Mouse (Mus musculus): ENCODE measurements around the gene Hoxa9. TPM values are rescaled to one million over a fixed set of nuclear protein-coding genes. Genes with fewer than 3 reads are reported as not detected.

The Hoxa9 gene
- total RNA-seq, 2 experiments from 2014 or later: 7.5 to 8.8 TPM

DNA sequence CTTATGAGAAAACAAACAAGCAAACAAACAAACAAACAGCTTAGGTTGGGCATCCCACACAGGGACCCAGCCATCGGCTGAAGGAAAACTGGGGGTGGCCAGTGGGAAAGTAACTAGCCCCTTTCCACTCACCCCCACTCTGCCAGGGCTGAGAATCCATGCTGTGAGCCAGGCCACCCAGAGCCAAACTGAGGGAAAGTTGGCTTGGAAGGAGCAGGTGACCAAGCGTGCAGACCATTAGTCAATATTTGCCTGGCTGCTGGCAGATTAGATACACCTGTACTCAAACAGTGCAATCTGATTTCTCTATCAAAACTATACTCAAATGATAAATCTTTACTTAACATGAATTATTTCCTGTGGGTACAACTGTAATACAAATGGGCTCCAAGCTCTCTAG lies 48.9 kb downstream of the Hoxa9 start:
- TF ChIP-seq CTCF (IDR thresholded peaks at IDR 0.05): no peak
- Histone ChIP-seq H3K4me3 (no peak overlapping the region), H3K27ac (no peak overlapping the region)
- intact Hi-C loops (cut with DNase I): no loop called here
- DNase-seq: no peak

DNA sequence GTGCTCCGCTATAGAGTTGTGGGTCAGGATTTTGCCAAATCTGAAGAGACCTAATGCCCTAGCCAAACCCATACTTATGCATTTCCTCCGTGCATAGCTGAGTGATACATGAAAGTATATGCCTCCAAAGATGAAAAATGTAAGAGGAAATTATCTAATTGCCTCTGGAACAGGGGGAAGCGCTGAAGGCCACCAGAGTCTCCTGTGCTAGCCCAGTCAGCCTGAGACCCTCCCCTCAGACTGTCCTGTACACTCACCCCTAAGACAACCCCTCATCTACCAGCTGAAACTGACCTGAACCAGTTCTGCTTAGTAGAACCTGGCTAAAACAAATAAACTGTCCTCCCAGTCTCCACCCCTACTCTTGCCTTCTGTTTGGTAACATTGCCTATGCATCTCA lies 50.2 kb downstream of the Hoxa9 start:
- H3K4me3 ChIP-seq: no peak overlapping the region
- H3K27ac ChIP-seq: no peak overlapping the region
- no peak for DNase-seq
- TF ChIP-seq CTCF (IDR thresholded peaks at IDR 0.05): no peak
- intact Hi-C loops (cut with DNase I): no loop called here

DNA sequence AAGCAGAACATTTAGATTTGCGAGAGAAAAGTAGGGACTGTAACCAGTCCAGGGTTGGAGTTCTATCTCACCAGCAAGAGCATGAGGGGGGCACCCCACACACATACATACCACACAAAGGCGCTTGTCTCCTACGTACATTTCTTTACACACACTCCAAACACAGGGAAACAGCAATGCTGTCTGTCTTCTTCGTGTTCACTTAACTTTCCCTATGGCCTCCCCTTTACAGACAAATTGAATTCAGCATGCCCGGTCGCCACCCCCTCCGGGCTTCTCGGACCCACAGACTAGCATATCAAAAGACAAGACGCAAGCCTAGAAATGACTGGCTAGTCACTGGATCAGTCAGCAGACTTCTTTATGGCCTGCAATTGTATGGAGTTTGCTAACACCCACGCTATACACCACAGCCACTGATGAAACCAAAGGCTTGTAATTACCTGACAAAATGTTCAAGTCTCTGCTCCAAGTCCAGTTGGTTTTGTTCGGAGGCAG lies 50.6 kb downstream of the Hoxa9 start:
- TF ChIP-seq CTCF (IDR thresholded peaks at IDR 0.05): no peak
- Histone ChIP-seq H3K4me3 (peak overlapping the region; percentile 48), H3K27ac (peak overlapping the region; percentile 56; the same call in 1 of the 2 replicates)
- no peak for DNase-seq
- intact Hi-C loops (cut with DNase I): no loop called here

DNA sequence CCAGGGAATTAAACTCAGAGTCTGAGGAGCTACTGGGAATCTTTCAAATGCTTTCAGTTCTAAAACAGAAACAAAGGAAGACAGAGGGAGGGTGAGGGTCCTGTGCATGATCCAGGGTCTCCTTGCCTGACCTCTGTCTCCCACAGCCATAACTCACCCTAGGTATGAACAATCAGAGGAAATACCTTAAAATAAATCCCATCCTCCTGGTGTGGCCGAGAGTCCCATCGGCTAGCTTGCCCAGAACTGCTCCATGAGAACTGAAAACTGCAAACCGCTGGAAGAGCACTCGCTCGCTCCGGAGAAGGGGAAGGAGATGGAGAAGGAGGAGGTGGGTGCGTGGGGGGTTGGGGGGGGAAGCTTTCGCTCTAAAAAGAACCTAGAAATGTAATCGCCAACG lies 51.2 kb downstream of the Hoxa9 start:
- no peak for TF ChIP-seq CTCF (IDR thresholded peaks at IDR 0.05)
- intact Hi-C loops (cut with DNase I): no loop called here
- Histone ChIP-seq H3K4me3 (peak overlapping the region; percentile 48), H3K27ac (peak overlapping the region; percentile 56; the same call in 1 of the 2 replicates)
- DNase-seq: no peak

DNA sequence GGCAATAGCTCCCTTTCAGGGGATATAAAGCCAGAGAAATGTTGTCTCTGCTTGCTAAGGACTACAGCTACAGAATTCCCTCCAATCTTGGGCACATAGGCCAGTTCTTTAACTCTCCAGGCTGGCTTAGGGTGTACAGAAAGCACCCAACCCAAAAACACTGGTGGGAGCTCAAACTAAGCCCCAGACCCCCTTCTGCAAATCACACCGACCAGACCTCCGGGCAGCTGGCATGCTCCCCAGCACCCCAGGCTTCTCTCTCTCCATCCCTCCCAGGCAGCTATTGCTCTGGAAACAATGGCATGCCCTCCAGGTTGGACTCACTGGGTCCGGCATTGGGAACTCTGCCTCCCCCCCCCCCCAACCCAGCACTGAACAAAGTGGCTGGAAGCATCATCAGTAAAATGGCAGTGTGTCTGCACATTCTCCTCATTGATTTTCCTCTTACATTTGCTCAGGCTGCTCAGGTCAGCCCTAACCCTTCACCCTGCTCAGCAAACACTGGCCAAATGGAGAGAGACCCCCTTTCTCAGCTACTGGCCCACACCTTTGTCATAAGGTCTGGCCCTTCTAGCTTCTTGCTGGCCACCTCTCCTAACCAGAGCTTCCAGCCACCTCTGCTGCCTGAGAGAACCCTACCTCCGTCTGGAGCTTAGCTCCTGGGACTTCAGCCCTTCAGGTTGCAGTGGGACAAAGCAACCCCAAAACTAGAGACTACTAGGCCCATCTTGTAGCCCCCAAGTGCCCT lies 51.8 kb downstream of the Hoxa9 start:
- peak overlapping the region; percentile 48 for H3K4me3 ChIP-seq
- intact Hi-C loops (cut with DNase I): no loop called here
- peak overlapping the region; percentile 56; the same call in 1 of the 2 replicates for H3K27ac ChIP-seq
- no peak for TF ChIP-seq CTCF (IDR thresholded peaks at IDR 0.05)
- no peak for DNase-seq

DNA sequence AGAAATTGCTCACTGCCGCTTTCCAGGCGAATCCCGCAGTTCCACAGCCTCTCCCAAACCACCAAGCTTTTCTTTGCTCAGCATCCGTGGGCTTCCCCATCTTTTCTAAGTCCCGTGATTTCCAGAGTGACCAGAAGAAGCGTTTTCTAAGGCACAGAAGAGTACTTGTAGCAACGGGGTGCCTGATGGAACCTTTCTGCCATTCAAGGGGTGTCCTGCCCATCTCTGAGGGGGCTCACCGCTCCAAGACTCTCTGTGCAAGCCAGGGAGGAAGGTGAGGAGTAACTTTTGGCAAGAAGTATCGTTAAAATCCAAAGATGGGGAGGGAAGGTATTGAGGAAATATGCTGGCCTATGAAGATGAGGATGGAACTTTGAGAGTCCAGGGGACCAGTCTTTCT lies 53.1 kb downstream of the Hoxa9 start:
- H3K4me3 ChIP-seq: 0 out of 2 replicates have a peak overlapping the region, but pooled peaks have one; percentile 72
- TF ChIP-seq CTCF (IDR thresholded peaks at IDR 0.05): no peak
- DNase-seq: no peak
- intact Hi-C loops (cut with DNase I): no loop called here
- no peak overlapping the region; the same call in 1 of the 2 replicates for H3K27ac ChIP-seq

DNA sequence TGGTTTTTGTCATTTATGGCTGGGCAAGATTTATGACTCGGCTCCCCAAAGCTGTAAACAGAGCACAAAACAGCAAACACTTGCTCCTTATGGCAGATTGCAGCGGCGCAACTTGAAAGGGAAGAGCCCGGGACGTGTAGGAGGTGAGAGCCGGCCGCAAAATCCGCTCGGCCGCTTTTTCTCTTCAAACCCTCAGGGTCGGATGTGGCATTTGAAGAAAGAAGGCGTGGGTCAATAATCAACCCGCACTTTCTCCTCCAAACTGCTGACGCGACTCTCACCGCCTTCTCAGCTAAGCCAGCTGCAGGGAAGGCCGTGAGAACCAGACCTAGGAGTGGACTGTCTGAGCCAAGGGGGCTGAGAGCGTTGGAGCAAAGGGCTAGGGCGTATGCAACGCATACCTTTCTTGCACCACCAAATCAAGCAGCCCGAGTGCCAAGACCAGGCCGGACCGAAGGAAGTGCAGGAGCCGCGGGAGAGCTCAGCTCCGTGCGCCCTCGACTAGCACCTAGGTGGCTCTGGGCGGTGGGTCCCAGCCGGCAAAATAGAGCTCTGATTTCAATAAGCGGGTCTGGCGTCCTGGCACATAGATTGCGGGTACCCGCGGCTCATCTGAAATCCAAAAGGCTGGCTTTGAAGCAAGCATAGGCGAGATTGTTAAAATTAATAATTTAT lies 53.7 kb downstream of the Hoxa9 start, which contains the start of gene 5730596B20Rik:
Gene 5730596B20Rik (plus strand): TSS at position 438 of the 675 bp plus-strand sequence.
- Histone ChIP-seq H3K27ac (peak within 1 kb of the TSS; percentile 71), H3K4me3 (peak within 1 kb of the TSS; percentile 72)
- intact Hi-C loops (cut with DNase I): no loop called here
- TF ChIP-seq CTCF (IDR thresholded peaks at IDR 0.05): no peak
- no peak for DNase-seq

DNA sequence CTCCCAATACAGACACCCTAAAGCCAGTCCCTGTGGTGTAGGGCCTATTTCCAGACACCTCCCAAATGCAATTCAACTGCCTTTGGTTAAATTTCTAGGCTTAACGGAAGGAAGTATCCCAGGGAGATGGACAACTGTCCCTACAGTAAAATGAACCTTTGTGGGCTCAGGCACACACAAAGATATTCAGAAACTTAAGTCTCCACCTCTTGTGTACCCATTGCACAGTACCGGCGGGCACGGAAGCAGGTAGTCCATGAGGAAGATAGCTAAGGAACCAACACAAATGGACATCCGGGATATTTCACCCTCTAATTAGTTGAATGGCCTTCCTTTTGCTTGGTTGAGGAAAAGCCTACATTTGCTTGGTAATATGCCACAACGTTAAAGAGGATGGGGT lies 54.5 kb downstream of the Hoxa9 start:
- intact Hi-C loops (cut with DNase I): no loop called here
- DNase-seq: no peak
- peak overlapping the region; percentile 71 for H3K27ac ChIP-seq
- no peak for TF ChIP-seq CTCF (IDR thresholded peaks at IDR 0.05)
- H3K4me3 ChIP-seq: peak overlapping the region; percentile 72

DNA sequence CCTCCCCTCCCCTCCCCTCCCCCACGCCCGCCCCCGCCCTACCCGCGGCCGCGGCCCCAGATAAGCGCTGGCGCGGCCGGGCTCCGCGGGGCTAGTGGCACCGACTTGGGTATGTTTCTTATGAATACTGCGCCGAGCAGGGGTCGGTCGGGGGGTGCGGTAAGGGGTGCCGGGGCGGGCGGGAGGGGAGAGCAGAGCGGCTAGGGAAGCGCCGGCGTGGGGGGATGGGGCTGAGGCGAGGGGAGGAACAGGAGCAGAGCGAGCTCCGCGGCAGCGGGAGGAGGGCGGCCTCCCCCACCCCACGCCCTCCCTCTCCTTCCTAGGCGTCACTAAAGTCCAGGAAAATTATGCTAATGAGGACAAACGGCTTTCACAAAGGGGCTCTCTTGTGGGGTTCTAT lies 55.0 kb downstream of the Hoxa9 start:
- H3K27ac ChIP-seq: peak overlapping the region; percentile 71
- peak overlapping the region; percentile 72 for H3K4me3 ChIP-seq
- intact Hi-C loops (cut with DNase I): no loop called here
- peak; percentile 55 for DNase-seq
- TF ChIP-seq CTCF (IDR thresholded peaks at IDR 0.05): no peak

DNA sequence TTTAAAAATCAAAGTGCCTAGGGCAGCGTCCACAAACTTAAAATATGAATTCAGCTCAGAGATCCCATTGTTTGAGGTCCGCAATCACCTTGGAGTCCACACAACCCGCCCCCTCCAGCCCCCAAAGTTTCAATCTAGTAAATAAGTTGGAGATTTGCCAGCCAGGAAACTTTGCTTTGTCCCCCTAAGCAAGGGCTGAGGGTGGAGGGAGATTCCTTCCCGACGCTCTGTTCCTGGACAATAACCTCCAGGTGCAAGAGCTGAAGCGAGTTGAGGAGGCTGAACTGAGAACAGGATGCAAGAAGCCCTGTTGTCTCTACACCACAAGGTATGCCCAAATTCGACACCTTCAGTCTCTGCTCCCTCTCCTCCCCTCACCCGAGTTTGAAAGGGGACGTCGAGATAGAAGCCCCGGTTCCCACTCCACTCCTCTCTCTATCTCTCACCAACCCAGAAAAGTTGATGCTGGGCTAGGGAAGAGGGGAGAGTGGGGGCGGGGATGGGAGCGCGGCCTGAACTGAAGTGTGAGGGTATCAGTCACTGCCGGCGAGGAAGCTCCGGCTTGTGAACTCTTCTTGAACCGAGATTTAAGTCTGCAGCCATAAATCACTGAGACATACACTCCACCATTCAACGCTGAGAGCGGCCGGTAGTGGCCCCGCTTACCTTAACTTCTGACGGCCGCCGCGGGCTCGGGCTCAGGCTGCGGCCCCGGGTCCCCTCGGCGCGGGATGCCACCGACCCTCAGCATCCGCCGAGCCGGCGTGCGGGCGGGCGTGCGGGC lies 55.7 kb downstream of the Hoxa9 start:
- no peak for TF ChIP-seq CTCF (IDR thresholded peaks at IDR 0.05)
- intact Hi-C loops (cut with DNase I): no loop called here
- Histone ChIP-seq H3K27ac (peak overlapping the region; percentile 71), H3K4me3 (peak overlapping the region; percentile 72)
- peak; percentile 29 for DNase-seq

DNA sequence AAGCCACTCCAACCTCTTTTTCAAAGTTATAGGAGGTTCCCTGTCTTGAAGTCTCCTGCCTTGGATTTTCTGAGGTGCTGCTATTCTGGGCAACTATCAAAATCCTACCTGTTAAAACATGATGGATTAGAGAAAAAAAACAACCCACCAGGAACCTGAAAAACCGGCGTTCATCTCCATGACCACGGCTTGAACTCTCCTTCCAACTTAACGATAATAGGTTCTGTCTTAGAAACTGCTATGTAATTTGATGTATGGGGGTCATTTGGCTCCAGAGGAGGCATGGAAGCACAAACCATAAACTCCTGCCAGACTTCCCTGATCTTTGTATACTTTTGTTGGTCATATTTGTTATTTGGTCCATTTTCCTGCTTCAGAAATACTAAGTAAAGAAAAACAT lies 57.2 kb downstream of the Hoxa9 start:
- no peak for DNase-seq
- Histone ChIP-seq H3K4me3 (no peak overlapping the region), H3K27ac (no peak overlapping the region)
- TF ChIP-seq CTCF (IDR thresholded peaks at IDR 0.05): no peak
- intact Hi-C loops (cut with DNase I): no loop called here

Small RNA genes lying within 50 kb of the gene (microRNA-seq; reads per million reads assigned to microRNA genes)
- gene Mir196b: 7,520 reads per million, percentile 90 among the genes with 10 or more reads in this experiment

Other genes with a start within 250 kb of the Hoxa9 start
- gene Skap2, start 218.5 kb downstream of the Hoxa9 start, total RNA-seq (2021): 1 to 10 TPM; 1.9 to 4.0 TPM
- under 1 TPM; 0.13 to 0.22 TPM for gene Hoxa1, start 72.8 kb downstream of the Hoxa9 start, total RNA-seq (2021)
- gene Hoxa2, start 66.3 kb downstream of the Hoxa9 start, total RNA-seq (2021): under 1 TPM; 0.47 to 0.56 TPM
- under 1 TPM in 1 of 2 experiments, not detected in 1; 0.10 TPM for gene 5730596B20Rik, start 53.6 kb downstream of the Hoxa9 start, total RNA-seq (2021)
- 1 to 10 TPM; 2.7 to 3.3 TPM for gene Hoxa4, start 39.3 kb downstream of the Hoxa9 start, total RNA-seq (2021)
- 1 to 10 TPM; 2.2 to 2.9 TPM for gene Hoxa5, start 26.5 kb downstream of the Hoxa9 start, total RNA-seq (2021)
- gene Hoxa6, start 22.4 kb downstream of the Hoxa9 start, total RNA-seq (2021): 1 to 10 TPM; 2.6 to 2.7 TPM
- 1 to 10 TPM; 2.8 to 3.1 TPM for gene Hoxa3, start 17.8 kb downstream of the Hoxa9 start, total RNA-seq (2021)
- under 1 TPM in 1 of 2 experiments, not detected in 1; 0.82 TPM for gene Gm28308, start 17.8 kb downstream of the Hoxa9 start, total RNA-seq (2021)
- gene Hoxa7, start 9.2 kb downstream of the Hoxa9 start, total RNA-seq (2021): 1 to 10 TPM; 4.7 to 5.0 TPM
- 10 to 100 TPM; 17.4 to 17.7 TPM for gene Hoxa10, start 9.8 kb upstream of the Hoxa9 start, total RNA-seq (2021)
- 1 to 10 TPM; 1.0 to 4.3 TPM for gene Hoxa11, start 14.7 kb upstream of the Hoxa9 start, total RNA-seq (2021)
- 1 to 10 TPM; 1.5 to 3.8 TPM for gene Hoxa13, start 29.8 kb upstream of the Hoxa9 start, total RNA-seq (2021)
- not detected for gene Evx1, start 82.4 kb upstream of the Hoxa9 start, total RNA-seq (2021)